Mouse (Mus musculus): ENCODE measurements around the gene Hoxd12. TPM values are rescaled to one million over a fixed set of nuclear protein-coding genes. Genes with fewer than 3 reads are reported as not detected.
A peak's percentile ranks its signal among the peaks of the same experiment; 100 is the strongest.

The Hoxd12 gene
- polyA plus RNA-seq, 1 experiment from 2014 or later = 0.50 TPM

DNA sequence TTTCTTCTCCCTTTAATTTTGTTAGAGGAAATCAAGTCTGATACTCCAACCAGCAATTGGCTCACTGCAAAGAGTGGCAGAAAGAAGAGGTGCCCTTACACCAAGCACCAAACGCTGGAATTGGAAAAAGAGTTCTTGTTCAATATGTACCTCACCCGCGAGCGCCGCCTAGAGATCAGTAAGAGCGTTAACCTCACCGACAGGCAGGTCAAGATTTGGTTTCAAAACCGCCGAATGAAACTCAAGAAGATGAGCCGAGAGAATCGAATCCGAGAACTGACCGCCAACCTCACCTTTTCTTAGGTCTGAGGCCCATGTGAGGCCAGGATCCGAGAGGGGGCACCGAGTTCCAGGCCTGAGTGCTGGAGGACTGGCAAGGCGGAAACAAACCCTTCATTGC, 19.3 kb downstream of the Hoxd12 start:
- no peaks in the 10 kb centered on the region for H3K9me3 ChIP-seq
- no peak for ATAC-seq (ENCODE audit: low read depth)
- under 1% methylated on average over 16 of the region's 16 CpGs for WGBS
- H3K4me1 ChIP-seq (replicated peaks) = peaks cover 49% of the 10 kb centered on the region
- H3K27ac ChIP-seq (replicated peaks) = peak overlapping the region; percentile 79
- peak overlapping the region; percentile 61 for H3K4me3 ChIP-seq
- H3K4me2 ChIP-seq = peak overlapping the region; percentile 67
- H3K9ac ChIP-seq = peak overlapping the region; percentile 96
- no peaks in the 10 kb centered on the region for H3K36me3 ChIP-seq
- H3K27me3 ChIP-seq = peaks cover 85% of the 10 kb centered on the region

DNA sequence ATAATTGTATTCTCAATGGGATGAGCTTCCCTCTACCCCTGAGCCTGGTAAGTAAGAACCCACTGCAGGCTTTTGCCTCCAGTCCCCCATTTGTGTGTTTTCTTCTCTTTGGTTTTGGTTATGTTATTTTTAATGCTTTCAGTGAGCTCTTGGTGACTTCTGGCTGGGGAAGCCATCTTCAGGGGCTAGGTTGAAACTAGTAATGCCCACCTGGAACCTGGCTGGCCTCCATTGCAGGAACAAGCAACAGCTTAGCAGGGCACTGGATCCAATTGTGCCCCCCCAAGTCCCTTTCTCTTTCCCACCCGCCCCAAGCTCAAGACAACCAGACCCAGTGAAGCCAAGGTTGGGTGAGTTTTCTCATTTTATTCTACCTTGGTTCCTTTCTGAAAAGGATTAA, 20.6 kb downstream of the Hoxd12 start:
- H3K9ac ChIP-seq = peak overlapping the region; percentile 96
- no peaks in the 10 kb centered on the region for H3K9me3 ChIP-seq
- H3K36me3 ChIP-seq = no peaks in the 10 kb centered on the region
- peaks cover 54% of the 10 kb centered on the region for H3K4me1 ChIP-seq (replicated peaks)
- peak overlapping the region; percentile 67 for H3K4me2 ChIP-seq
- H3K4me3 ChIP-seq = peak overlapping the region; percentile 61
- WGBS = 0% methylated on average over 1 of the region's 1 CpGs
- H3K27me3 ChIP-seq = peaks cover 82% of the 10 kb centered on the region
- peak overlapping the region; percentile 95 for H3K27ac ChIP-seq (replicated peaks)
- no peak for ATAC-seq (ENCODE audit: low read depth)

DNA sequence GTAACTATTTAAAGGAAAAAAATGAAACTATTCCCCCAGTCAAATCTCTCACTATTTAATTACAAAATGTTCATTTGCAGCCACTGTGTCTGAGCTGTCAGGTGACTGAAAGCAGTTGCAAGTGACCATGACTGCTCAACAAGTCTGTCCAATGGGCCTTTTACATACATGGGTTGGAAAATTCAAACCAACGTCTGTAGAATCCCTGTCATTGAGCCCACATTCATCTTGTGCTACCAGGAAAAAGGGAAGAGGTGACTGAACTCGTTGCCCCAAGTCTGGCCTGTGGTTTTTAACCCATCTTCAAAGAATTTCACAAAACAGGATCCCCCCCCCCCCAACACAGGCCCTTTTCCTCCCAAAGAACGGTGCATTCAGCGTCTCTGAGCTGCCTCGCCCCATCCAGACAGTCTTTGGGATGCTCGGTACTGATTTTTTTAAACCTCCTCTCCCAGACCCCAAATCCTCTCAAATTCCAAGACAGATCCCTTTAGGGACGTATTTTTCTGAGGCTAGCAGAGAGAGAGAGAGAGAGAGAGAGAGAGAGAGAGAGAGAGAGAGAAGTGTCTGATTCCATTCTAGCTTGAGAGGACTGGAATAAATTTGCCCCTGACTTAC, 21.1 kb downstream of the Hoxd12 start:
- peaks cover 60% of the 10 kb centered on the region for H3K4me1 ChIP-seq (replicated peaks)
- WGBS = 5% methylated on average over 7 of the region's 7 CpGs
- H3K4me2 ChIP-seq = peak overlapping the region; percentile 67
- peak overlapping the region; percentile 95 for H3K27ac ChIP-seq (replicated peaks)
- H3K9me3 ChIP-seq = no peaks in the 10 kb centered on the region
- peak overlapping the region; percentile 61 for H3K4me3 ChIP-seq
- H3K27me3 ChIP-seq = peaks cover 83% of the 10 kb centered on the region
- ATAC-seq (ENCODE audit: low read depth) = no peak
- no peaks in the 10 kb centered on the region for H3K36me3 ChIP-seq
- H3K9ac ChIP-seq = peak overlapping the region; percentile 96

DNA sequence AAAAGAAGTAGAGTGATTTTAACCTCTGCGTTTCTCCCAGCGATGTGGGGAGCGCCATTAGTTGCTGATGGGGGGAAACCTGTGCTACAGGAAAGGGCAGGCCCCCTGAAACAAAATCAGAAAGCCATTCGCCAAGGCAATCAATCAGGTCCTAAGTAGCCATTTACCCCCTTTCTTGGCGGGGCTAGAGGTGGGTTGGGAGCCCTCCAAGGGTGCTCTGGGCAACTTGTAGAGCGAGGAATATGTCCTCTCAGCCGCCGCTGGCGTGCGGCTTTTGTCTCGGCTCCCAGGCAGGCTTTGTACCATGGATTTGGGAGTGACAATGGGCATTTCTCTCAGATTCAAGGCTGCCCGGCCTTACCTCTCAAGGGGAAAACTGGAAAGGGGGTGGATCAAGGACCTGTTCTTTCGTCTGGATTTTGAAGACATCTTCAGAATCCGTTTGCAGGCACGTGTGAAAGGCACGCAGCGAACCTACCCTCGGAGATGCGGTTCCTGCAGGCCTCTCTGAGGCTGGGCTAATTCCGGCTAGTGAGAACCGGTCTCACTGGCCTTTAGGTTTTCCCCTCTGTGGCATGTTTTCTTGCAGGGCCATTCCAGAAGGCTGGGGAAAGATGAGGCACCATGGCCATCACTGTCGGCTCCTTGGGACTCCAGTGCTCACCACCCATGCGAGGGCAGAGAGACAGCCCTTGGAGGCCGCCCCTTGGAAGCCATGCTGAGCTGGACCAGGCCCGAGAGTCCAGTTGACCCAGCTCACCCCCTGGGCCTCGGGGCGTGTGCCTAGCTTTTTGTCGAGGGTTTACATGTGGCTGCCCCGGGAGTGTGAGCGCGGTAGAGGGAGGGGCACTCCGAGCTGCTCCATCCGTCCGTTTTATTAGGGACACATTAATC, 21.9 kb downstream of the Hoxd12 start:
- H3K4me2 ChIP-seq = peak overlapping the region; percentile 67
- H3K9me3 ChIP-seq = no peaks in the 10 kb centered on the region
- H3K27ac ChIP-seq (replicated peaks) = peak overlapping the region; percentile 95
- ATAC-seq (ENCODE audit: low read depth) = no peak
- H3K9ac ChIP-seq = peak overlapping the region; percentile 96
- 2% methylated on average over 34 of the region's 34 CpGs for WGBS
- peaks cover 83% of the 10 kb centered on the region for H3K27me3 ChIP-seq
- no peaks in the 10 kb centered on the region for H3K36me3 ChIP-seq
- H3K4me1 ChIP-seq (replicated peaks) = peaks cover 59% of the 10 kb centered on the region
- peak overlapping the region; percentile 61 for H3K4me3 ChIP-seq

DNA sequence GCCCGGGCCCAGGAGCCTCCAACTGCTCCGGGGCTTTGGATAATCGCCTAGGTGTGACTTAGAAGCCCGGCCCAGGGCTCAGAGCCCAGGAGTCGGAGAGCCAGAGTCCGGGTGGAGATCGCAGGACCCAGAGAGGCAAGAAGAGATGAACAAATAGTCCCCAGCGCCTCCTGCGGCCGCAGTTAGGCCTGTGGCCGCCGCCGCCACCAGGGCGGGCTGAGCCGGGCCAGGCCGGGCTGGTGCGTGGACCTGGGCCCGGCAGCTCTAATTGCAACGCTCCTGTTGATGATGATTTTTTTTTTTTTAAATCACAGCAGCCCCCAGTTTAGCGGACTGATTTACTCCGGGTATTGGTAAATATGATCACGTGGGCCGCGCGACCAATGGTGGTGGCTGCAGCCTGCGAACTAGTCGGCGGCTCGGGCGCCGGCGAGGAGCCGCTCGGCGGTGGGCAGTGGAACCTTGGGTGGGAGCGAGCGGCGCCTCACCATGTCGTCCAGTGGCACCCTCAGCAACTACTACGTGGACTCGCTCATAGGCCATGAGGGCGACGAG, 22.8 kb downstream of the Hoxd12 start, which contains the start of gene Hoxd9:
TSS of gene Hoxd9 (plus strand) at position 161 of the 555 bp plus-strand sequence.
- Histone ChIP-seq H3K36me3 (no peaks in the 10 kb centered on the region), H3K9me3 (no peaks in the 10 kb centered on the region), H3K27ac (replicated peaks) (peak within 1 kb of the TSS; percentile 95), H3K27me3 (peaks cover 74% of the 10 kb centered on the region), H3K4me2 (peak within 1 kb of the TSS; percentile 67), H3K4me3 (peak within 1 kb of the TSS; percentile 61), H3K4me1 (replicated peaks) (peaks cover 53% of the 10 kb centered on the region), H3K9ac (peak within 1 kb of the TSS; percentile 96)
- ATAC-seq (ENCODE audit: low read depth) = peak; percentile 67
- WGBS = under 1% methylated on average over 43 of the region's 43 CpGs

DNA sequence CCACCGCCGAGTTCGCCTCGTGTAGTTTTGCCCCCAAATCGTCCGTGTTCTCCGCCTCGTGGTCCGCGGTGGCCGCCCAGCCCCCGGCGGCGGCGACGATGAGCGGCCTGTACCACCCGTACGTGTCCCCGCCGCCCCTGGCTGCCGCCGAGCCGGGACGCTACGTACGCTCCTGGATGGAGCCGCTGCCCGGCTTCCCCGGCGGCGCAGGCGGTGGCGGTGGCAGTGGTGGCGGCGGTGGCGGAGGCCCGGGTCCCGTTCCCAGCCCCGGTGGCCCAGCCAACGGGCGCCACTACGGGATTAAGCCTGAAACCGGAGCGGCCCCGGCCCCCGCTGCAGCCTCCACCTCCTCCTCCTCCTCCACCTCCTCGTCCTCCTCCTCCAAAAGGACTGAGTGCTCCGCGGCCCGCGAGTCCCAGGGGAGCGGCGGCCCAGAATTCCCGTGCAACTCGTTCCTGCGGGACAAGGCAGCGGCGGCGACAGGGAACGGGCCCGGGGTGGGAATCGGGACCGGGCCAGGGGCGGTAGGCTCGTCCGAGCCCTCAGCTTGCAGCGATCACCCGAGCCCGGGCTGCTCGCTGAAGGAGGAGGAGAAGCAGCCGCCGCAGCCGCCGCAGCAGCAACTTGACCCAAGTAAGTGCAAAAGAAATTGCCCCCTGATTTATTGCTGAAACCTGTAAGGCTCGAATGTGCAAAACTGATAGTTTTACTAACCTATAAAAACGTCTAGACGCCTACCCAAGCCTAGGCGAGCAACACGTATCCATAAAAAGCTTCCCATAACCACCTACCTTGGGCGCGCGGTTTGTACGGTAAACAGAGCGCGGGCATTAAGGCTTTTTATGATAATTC, 23.6 kb downstream of the Hoxd12 start:
- Histone ChIP-seq H3K4me3 (peak overlapping the region; percentile 61), H3K4me2 (peak overlapping the region; percentile 67), H3K4me1 (replicated peaks) (peaks cover 49% of the 10 kb centered on the region), H3K9ac (peak overlapping the region; percentile 96), H3K27ac (replicated peaks) (peak overlapping the region; percentile 95), H3K27me3 (peaks cover 66% of the 10 kb centered on the region), H3K9me3 (no peaks in the 10 kb centered on the region), H3K36me3 (no peaks in the 10 kb centered on the region)
- under 1% methylated on average over 81 of the region's 86 CpGs for WGBS
- ATAC-seq (ENCODE audit: low read depth) = peak; percentile 30

DNA sequence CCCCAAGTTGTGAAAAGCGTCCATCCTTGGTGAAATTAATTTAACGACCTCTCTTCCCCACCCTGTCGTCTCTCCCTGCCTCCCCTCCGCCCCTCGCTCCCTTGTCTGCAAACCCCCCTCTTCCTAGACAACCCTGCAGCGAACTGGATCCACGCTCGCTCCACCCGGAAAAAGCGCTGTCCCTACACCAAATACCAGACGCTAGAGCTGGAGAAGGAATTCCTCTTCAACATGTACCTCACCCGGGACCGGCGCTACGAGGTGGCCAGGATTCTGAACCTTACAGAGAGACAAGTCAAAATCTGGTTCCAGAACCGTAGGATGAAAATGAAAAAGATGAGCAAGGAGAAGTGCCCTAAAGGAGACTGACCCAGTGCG, 24.2 kb downstream of the Hoxd12 start:
- 0 out of 2 replicates have a peak, but pooled peaks have one; percentile 20 for ATAC-seq (ENCODE audit: low read depth)
- peak overlapping the region; percentile 61 for H3K4me3 ChIP-seq
- peak overlapping the region; percentile 67 for H3K4me2 ChIP-seq
- H3K9me3 ChIP-seq = no peaks in the 10 kb centered on the region
- peak overlapping the region; percentile 95 for H3K27ac ChIP-seq (replicated peaks)
- WGBS = under 1% methylated on average over 17 of the region's 17 CpGs
- peak overlapping the region; percentile 96 for H3K9ac ChIP-seq
- H3K27me3 ChIP-seq = peaks cover 60% of the 10 kb centered on the region
- no peaks in the 10 kb centered on the region for H3K36me3 ChIP-seq
- peaks cover 56% of the 10 kb centered on the region for H3K4me1 ChIP-seq (replicated peaks)

DNA sequence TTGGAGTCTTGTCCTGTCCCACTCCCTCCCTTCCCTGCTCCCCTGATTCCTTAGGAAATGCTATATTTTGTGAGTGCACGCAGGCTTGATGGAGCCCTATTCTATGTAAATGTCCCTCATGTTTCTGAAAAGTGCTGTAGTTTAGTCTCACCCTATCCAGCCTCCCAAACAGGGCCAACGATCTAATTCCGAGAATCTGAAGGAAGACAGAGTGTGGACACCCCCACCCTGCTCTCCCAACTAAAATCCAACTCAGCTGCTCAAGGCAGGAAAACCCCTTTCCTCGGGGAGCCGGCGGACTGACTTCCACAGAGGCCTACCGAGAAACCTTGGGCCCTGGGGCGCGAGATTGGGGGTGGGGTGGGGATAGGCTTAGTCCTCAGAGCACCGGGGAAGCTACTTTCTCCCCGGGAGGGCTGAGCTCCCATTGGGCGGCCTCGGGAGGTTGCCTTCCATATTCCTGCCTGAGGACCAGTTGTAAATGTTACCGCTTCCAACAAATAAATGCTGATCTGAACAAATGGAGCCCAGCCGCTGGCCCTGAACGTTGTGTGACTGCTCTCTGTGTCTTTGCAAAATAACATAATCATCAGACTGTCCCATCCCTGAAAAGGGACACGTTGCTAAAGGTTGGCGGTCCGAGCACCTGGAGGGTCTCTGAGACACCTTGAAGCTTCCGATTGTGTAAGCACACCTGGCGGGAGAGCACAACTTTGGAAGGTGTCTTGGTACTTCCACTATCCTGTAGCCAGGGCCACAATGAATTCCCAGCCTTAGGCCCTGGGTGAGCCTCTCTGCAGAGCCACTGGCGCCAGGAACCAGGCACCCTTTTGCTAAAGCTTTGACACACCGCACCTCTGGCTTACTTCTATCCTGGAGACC, 25.1 kb downstream of the Hoxd12 start:
- Histone ChIP-seq H3K27ac (replicated peaks) (peak overlapping the region; percentile 95), H3K27me3 (peaks cover 52% of the 10 kb centered on the region), H3K4me1 (replicated peaks) (peaks cover 61% of the 10 kb centered on the region), H3K4me2 (peak overlapping the region; percentile 67), H3K36me3 (no peaks in the 10 kb centered on the region), H3K9ac (peak overlapping the region; percentile 96), H3K9me3 (no peaks in the 10 kb centered on the region), H3K4me3 (peak overlapping the region; percentile 61)
- no peak for ATAC-seq (ENCODE audit: low read depth)
- 6% methylated on average over 23 of the region's 23 CpGs for WGBS

DNA sequence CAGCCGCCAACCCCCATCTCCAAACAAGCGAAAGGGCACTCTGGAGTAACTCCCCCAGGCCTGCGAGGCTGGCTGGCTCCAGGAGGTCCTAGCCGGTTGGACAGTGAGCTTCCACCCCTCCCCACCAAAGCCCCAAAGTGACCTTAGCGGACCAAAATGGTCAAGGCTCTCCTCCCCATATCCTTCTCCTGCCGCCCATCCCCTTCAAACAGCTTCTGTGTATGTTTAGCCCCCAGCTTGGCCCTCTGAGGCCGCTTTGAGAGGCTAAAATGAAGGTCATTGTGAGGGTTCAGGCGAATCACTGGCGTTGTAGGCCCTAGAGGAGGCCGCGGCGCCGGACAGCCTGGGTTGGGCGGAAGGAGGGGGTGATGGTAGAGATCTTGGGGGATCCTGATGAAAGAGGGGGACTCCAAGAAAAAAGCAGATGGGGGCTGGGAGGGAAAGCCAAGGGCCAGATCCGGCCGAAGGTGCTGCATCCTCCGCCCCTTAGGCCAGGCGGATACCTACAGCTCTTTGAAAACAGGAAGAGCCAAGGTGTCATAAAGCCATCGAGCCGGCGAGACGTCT, 25.8 kb downstream of the Hoxd12 start:
- no peak for ATAC-seq (ENCODE audit: low read depth)
- Histone ChIP-seq H3K27me3 (peaks cover 44% of the 10 kb centered on the region), H3K4me1 (replicated peaks) (peaks cover 61% of the 10 kb centered on the region), H3K9ac (peak overlapping the region; percentile 96), H3K4me3 (peak overlapping the region; percentile 61), H3K27ac (replicated peaks) (peak overlapping the region; percentile 95), H3K36me3 (no peaks in the 10 kb centered on the region), H3K4me2 (peak overlapping the region; percentile 67), H3K9me3 (no peaks in the 10 kb centered on the region)
- 9% methylated on average over 22 of the region's 22 CpGs for WGBS

DNA sequence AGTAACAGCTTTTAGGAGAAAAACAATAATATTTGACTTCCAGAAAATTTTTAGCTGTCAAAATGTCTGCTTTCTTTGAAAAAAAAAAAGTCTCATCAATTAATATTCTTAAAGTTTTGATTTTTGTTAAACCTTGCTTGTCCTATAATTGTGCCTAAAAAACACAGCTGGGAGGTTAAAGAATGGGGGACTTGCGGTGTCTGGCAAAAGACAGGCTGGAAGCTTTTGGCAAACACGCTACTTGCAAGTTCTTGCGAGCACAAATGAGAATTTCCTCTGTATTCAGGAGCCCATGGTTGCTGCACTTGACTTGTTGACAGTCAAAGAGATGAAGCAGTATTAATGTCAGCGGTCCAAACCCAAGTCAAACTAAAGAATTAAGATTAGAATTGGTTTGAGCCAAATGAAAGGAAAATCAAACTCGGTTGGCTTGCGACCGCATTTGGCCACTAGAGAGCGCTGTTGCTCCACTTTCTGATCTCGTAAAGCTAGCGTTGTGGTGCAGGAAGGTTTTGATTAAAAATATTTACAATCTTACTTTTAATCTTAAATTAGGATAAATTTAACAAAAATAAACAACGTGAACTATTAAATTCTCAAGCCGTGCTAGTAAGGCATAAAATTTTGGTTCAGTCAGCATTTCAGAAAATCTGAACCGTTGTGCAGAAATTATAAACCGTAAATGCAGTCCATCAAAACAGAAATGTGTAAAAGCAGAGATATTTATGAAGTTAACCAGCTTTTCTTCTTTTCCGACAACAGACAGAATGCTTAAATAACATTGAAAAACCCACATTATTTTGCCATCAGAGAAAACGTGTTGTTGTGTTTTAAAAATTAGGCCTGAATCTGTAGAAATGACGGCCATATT, 27.4 kb downstream of the Hoxd12 start:
- H3K27ac ChIP-seq (replicated peaks) = peak overlapping the region; percentile 71
- H3K27me3 ChIP-seq = peaks cover 29% of the 10 kb centered on the region
- H3K4me3 ChIP-seq = peak overlapping the region; percentile 20
- no peaks in the 10 kb centered on the region for H3K9me3 ChIP-seq
- H3K36me3 ChIP-seq = no peaks in the 10 kb centered on the region
- 12% methylated on average over 17 of the region's 17 CpGs for WGBS
- ATAC-seq (ENCODE audit: low read depth) = no peak
- H3K9ac ChIP-seq = peak overlapping the region; percentile 100
- peaks cover 57% of the 10 kb centered on the region for H3K4me1 ChIP-seq (replicated peaks)
- peak overlapping the region; percentile 69 for H3K4me2 ChIP-seq
